Mouse (Mus musculus): Measurements from ENCODE around the gene Ssc4d. TPM values are rescaled to one million over a fixed set of nuclear protein-coding genes. Genes with fewer than 3 reads are reported as not detected.

The Ssc4d gene
- polyA plus RNA-seq, 1 experiment = 15.4 TPM

Other genes starting within 250 kb of the Ssc4d start
- gene Tmem120a, start 230.1 kb downstream of the Ssc4d start, polyA plus RNA-seq (2012; rRNA removed) = 118 and 209 TPM in 2 replicates
- gene Styxl1, start 196.1 kb downstream of the Ssc4d start, polyA plus RNA-seq (2012; rRNA removed) = 1.9 and 2.7 TPM in 2 replicates
- gene Mdh2, start 196.1 kb downstream of the Ssc4d start, polyA plus RNA-seq (2012; rRNA removed) = 491 and 596 TPM in 2 replicates
- 0.04 and 0.08 TPM in 2 replicates for gene Srrm3, start 167.6 kb downstream of the Ssc4d start, polyA plus RNA-seq (2012; rRNA removed)
- gene Hspb1, start 86.6 kb downstream of the Ssc4d start, polyA plus RNA-seq (2012; rRNA removed) = 195 and 199 TPM in 2 replicates
- 138 and 165 TPM in 2 replicates for gene Ywhag, start 39.9 kb downstream of the Ssc4d start, polyA plus RNA-seq (2012; rRNA removed)
- gene Zp3, start 5.6 kb upstream of the Ssc4d start, polyA plus RNA-seq (2012; rRNA removed) = not detected in 2 replicates
- 44.3 and 51.7 TPM in 2 replicates for gene Dtx2, start 20.3 kb upstream of the Ssc4d start, polyA plus RNA-seq (2012; rRNA removed)
- 29.6 and 32.1 TPM in 2 replicates for gene Upk3b, start 64.0 kb upstream of the Ssc4d start, polyA plus RNA-seq (2012; rRNA removed)
- gene Upk3bl, start 80.0 kb upstream of the Ssc4d start, polyA plus RNA-seq (2012; rRNA removed) = 0.99 and 1.1 TPM in 2 replicates
- 11.2 and 12.8 TPM in 2 replicates for gene Rasa4, start 109.4 kb upstream of the Ssc4d start, polyA plus RNA-seq (2012; rRNA removed)
- gene Polr2j, start 142.1 kb upstream of the Ssc4d start, polyA plus RNA-seq (2012; rRNA removed) = 91.4 and 107 TPM in 2 replicates
- gene Lrwd1, start 161.5 kb upstream of the Ssc4d start, polyA plus RNA-seq (2012; rRNA removed) = 19.4 and 22.3 TPM in 2 replicates
- 10.8 and 11.2 TPM in 2 replicates for gene Alkbh4, start 161.6 kb upstream of the Ssc4d start, polyA plus RNA-seq (2012; rRNA removed)
- gene Orai2, start 196.2 kb upstream of the Ssc4d start, polyA plus RNA-seq (2012; rRNA removed) = 9.3 and 10.0 TPM in 2 replicates
- 11.9 and 12.9 TPM in 2 replicates for gene Prkrip1, start 224.4 kb upstream of the Ssc4d start, polyA plus RNA-seq (2012; rRNA removed)